Mouse (Mus musculus): ENCODE data around the gene 5730596B20Rik. TPM values are rescaled to one million over a fixed set of nuclear protein-coding genes. Genes with fewer than 3 reads are reported as not detected.

Gene 5730596B20Rik
- polyA plus RNA-seq, 1 experiment from 2014 or later, result 2.8 TPM

- ATAC-seq (replicated peaks; ENCODE audit: low FRiP score, low TSS enrichment, low read depth) (no peak), DNase-seq (ENCODE audit: low spot score) (peak; percentile 77)
- Histone ChIP-seq H3K36me3 (ENCODE audit: control insufficient read depth, insufficient read depth, low read length) (no peaks in the 10 kb centered on the region), H3K27me3 (replicated peaks; ENCODE audit: control insufficient read depth, insufficient read depth, low read length) (peaks cover 98% of the 10 kb centered on the region), H3K4me2 (ENCODE audit: low read length) (peak overlapping the region; percentile 39), H3K4me3 (ENCODE audit: low read depth, low read length) (peak overlapping the region; percentile 27), H3K9ac (ENCODE audit: low read length) (peak overlapping the region; percentile 59), H3K27ac (ENCODE audit: low read depth) (peak overlapping the region; percentile 69), H3K4me1 (replicated peaks; ENCODE audit: control insufficient read depth, insufficient read depth, low read length) (no peaks in the 10 kb centered on the region), H3K9me3 (ENCODE audit: control insufficient read depth, low read length) (no peaks in the 10 kb centered on the region)
- 2% methylated on average over 43 of the region's 44 CpGs for WGBS
Observed at GRCm38 (mm10) chr6:52229558-52230416, 52.5 kb downstream of the 5730596B20Rik start.

MicroRNAs encoded within 50 kb of the gene (microRNA counts, 519-probe panel; counts per million panel counts)
- 4,694 counts per million, percentile 77 among the panel's probes with 10 or more counts for microRNA mmu-miR-196b

Small RNA genes within 50 kb of the gene (microRNA-seq; reads per million reads assigned to microRNA genes)
- 12,087 reads per million, percentile 96 among the genes with 10 or more reads in this experiment for gene Mir196b

Other genes with a start within 250 kb of the 5730596B20Rik start
- gene Skap2, start 164.9 kb upstream of the 5730596B20Rik start, polyA plus RNA-seq (2014; fragmentation: Nextera tagmentation; extraction: Ambion mirVana), result 36.9 and 43.9 TPM in 2 replicates
- gene Hoxa1, start 19.2 kb upstream of the 5730596B20Rik start, polyA plus RNA-seq (2014; fragmentation: Nextera tagmentation; extraction: Ambion mirVana), result 1.2 and 1.4 TPM in 2 replicates
- 10.1 and 10.8 TPM in 2 replicates for gene Hoxa2, start 12.7 kb upstream of the 5730596B20Rik start, polyA plus RNA-seq (2014; fragmentation: Nextera tagmentation; extraction: Ambion mirVana)
- gene Hoxa4, start 14.3 kb downstream of the 5730596B20Rik start, polyA plus RNA-seq (2014; fragmentation: Nextera tagmentation; extraction: Ambion mirVana), result 7.5 and 7.7 TPM in 2 replicates
- gene Hoxa5, start 27.1 kb downstream of the 5730596B20Rik start, polyA plus RNA-seq (2014; fragmentation: Nextera tagmentation; extraction: Ambion mirVana), result 30.1 and 34.1 TPM in 2 replicates
- gene Hoxa6, start 31.2 kb downstream of the 5730596B20Rik start, polyA plus RNA-seq (2014; fragmentation: Nextera tagmentation; extraction: Ambion mirVana), result 2.5 and 3.9 TPM in 2 replicates
- 9.2 and 9.7 TPM in 2 replicates for gene Hoxa3, start 35.8 kb downstream of the 5730596B20Rik start, polyA plus RNA-seq (2014; fragmentation: Nextera tagmentation; extraction: Ambion mirVana)
- not detected in 2 replicates for gene Gm28308, start 35.8 kb downstream of the 5730596B20Rik start, polyA plus RNA-seq (2014; fragmentation: Nextera tagmentation; extraction: Ambion mirVana)
- gene Hoxa7, start 44.4 kb downstream of the 5730596B20Rik start, polyA plus RNA-seq (2014; fragmentation: Nextera tagmentation; extraction: Ambion mirVana), result 9.2 and 10.1 TPM in 2 replicates
- gene Hoxa9, start 53.6 kb downstream of the 5730596B20Rik start, polyA plus RNA-seq (2014; fragmentation: Nextera tagmentation; extraction: Ambion mirVana), result 4.2 and 7.1 TPM in 2 replicates
- gene Hoxa10, start 63.4 kb downstream of the 5730596B20Rik start, polyA plus RNA-seq (2014; fragmentation: Nextera tagmentation; extraction: Ambion mirVana), result 15.6 and 20.4 TPM in 2 replicates
- 2.0 and 2.6 TPM in 2 replicates for gene Hoxa11, start 68.3 kb downstream of the 5730596B20Rik start, polyA plus RNA-seq (2014; fragmentation: Nextera tagmentation; extraction: Ambion mirVana)
- 0.35 and 0.39 TPM in 2 replicates for gene Hoxa13, start 83.4 kb downstream of the 5730596B20Rik start, polyA plus RNA-seq (2014; fragmentation: Nextera tagmentation; extraction: Ambion mirVana)
- gene Evx1, start 136.0 kb downstream of the 5730596B20Rik start, polyA plus RNA-seq (2014; fragmentation: Nextera tagmentation; extraction: Ambion mirVana), result not detected in 2 replicates

Data from intestine, embryonic 14.5 days (tissue).